Mouse (Mus musculus) heart, postnatal 14 days (tissue): ENCODE data around the gene Olfr312. TPM values are rescaled to one million over a fixed set of nuclear protein-coding genes. Genes with fewer than 3 reads are reported as not detected.

Experiments
- DNase-seq, 2 experiments: peaks; one replicate each; pipeline ENCODE4 v3.0.0; 2021 to 2022
- intact Hi-C: fragments of 180-260 bp; cut with DNase I; formaldehyde crosslinking; loops from one replicate; pipeline ENCODE4 v1.15.1; 2025
- total RNA-seq, 2 experiments: library from RNA; stranded (reverse); gene quantifications; 2 replicates each; pipeline ENCODE4 v1.2.3; 2021

Olfr312 gene
- total RNA-seq, 2 experiments from 2014 or later, result not detected

GRCm38 (mm10) chr11:58847636-58848035 lies 18.6 kb downstream of the Olfr312 start:
- intact Hi-C loops, result loop anchor here (5.0 kb wide), 1 partner anchor 55 kb away; the partner anchor contains the start of gene Zfp39

DNA sequence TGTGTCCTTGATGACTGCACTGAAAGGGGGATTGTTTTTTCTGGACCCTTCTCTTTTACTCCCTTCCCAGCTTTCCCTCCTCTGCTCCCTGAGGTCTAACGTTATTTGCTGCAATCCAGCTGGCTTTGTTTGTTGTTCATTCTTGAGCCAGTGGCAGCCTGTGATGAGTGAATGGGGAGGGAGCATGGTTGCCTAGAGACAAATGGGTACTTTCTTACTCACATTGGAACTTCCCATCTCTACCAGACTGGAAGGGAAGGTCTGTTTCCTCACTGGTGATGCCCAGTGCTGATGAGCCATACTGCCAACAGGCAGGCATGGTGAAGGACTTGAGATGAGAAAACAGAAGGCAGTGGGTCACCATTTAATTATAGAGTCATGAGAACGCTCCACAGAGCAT lies 20.7 kb downstream of the Olfr312 start:
- intact Hi-C loops, result loop anchor here (5.0 kb wide), 1 partner anchor 53 kb away; the partner anchor contains the start of gene Zfp39
- no peak for DNase-seq

More at GRCm38 (mm10) chr11:58847636-58848035, 18.6 kb downstream of the Olfr312 start:
- DNase-seq, result no peak

DNA sequence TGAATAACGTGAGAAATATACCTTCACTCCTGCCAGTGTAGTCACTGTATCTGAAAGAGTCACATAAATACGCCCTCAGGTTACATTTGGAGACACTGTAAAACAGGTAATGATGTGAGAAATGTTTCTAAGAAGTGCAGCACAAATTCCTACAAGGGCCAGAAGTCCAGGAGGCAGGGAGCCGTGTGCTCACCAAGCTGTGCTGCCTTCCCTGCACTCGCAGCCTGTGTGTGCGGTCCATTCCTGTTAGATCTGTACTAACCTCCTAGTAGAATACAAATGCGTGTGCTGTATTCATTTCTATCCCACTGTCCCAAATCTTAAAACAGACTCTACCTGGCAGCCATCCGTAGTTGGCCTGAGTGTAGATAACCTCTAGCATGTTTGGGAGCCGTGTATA lies 31.7 kb downstream of the Olfr312 start:
- DNase-seq, result no peak

DNA sequence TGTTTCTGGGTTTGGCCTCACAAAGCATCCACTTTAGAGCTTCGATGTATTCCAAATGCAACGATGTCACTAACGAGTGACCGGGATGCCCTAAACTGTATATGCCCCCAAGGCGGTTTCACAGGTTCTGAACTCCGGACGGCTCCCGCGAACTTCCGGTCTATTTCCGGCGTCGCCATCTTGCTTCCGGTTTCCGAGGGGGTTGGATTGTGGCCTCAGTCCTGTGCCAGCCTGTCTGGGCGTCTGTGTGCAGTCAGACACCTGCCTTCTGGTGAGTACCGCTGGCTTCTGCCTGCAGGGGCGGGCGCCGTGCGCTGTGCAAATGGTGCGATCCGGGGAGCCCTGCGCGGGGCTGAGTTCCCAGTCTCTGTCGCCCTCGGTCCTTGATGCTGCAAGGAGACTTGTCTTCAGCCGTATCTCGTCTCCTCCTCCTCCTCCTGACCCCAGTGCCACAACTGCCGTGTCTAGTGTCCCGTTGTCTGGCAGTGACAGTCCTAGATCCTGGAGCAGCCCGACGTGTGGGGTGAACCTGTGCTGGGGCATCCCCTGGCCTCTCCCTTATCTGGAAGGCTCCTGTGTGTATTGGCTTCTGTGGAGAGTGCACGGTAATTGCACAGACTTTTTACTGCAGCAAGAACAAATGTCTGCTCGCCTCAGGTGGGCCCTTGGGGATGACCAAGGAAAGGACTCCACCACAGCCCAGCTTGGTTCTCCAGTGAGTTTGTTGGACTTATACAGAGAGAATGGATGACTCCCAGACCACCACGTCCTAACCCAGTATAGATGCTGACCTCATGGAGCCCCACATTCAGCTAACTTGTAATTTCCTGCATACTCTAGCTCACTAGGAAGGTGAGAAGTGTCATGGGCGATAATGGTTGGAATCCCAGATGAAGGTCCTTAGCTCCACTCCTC lies 38.3 kb downstream of the Olfr312 start, which contains the start of gene 2810021J22Rik:
TSS of gene 2810021J22Rik (plus strand) at position 178 of the 915 bp plus-strand sequence.
- intact Hi-C loops, result no loop called here
- DNase-seq, result peak; percentile 63 to 78

More for the DNA sequence above, 31.7 kb downstream of the Olfr312 start:
- intact Hi-C loops, result no loop called here

DNA sequence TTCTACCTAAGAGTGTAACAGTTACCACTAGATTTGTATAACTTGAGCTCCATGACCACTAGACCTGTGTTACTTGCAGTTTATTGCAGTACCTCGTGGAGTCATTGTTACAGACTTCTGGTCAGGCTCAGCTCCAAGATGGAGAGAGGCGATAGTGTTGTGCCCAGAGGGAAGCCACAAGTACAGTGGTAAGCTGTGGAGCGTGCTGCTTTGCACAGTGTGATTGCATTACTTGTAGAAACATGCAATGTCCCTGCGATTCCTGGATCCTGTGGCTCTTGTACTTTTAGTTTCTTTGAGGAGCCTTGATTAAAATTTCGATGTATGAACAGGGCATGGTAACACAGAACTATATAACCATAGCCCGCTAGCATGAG lies 38.9 kb downstream of the Olfr312 start:
- DNase-seq, result no peak
- intact Hi-C loops, result no loop called here

GRCm38 (mm10) chr11:58870961-58871360 lies 41.9 kb downstream of the Olfr312 start:
- intact Hi-C loops, result no loop called here
- no peak for DNase-seq

- DNase-seq, result no peak
- intact Hi-C loops, result no loop called here
Observed at GRCm38 (mm10) chr11:58883756-58884155, 54.7 kb downstream of the Olfr312 start.

Other genes starting within 250 kb of the Olfr312 start
- not detected for gene Olfr324, start 234.1 kb upstream of the Olfr312 start, total RNA-seq
- 10 to 100 TPM in 1 of 2 experiments, 1 to 10 TPM in 1; 7.4 to 10.7 TPM for gene 2210407C18Rik, start 213.2 kb upstream of the Olfr312 start, total RNA-seq
- gene Olfr323, start 198.7 kb upstream of the Olfr312 start, total RNA-seq, result not detected
- under 1 TPM in 1 of 2 experiments, not detected in 1; 0.17 TPM for gene Trim58, start 188.8 kb upstream of the Olfr312 start, total RNA-seq
- not detected for gene Olfr322, start 170.5 kb upstream of the Olfr312 start, total RNA-seq
- gene Olfr320, start 148.1 kb upstream of the Olfr312 start, total RNA-seq, result not detected
- not detected for gene Olfr319, start 130.1 kb upstream of the Olfr312 start, total RNA-seq
- not detected for gene Olfr318, start 105.2 kb upstream of the Olfr312 start, total RNA-seq
- gene Olfr317, start 90.0 kb upstream of the Olfr312 start, total RNA-seq, result not detected
- not detected for gene Olfr316, start 76.5 kb upstream of the Olfr312 start, total RNA-seq
- gene Olfr315, start 56.0 kb upstream of the Olfr312 start, total RNA-seq, result not detected
- not detected for gene Olfr314, start 46.3 kb upstream of the Olfr312 start, total RNA-seq
- gene Fam183b, start 27.3 kb upstream of the Olfr312 start, total RNA-seq, result not detected
- not detected for gene Olfr313, start 14.2 kb upstream of the Olfr312 start, total RNA-seq
- not detected for gene Olfr311, start 10.0 kb downstream of the Olfr312 start, total RNA-seq
- gene Gm12258, start 17.9 kb downstream of the Olfr312 start, total RNA-seq, result 1 to 10 TPM; 2.5 to 3.7 TPM
- gene 2810021J22Rik, start 38.0 kb downstream of the Olfr312 start, total RNA-seq, result 1 to 10 TPM; 3.2 to 3.6 TPM
- gene Zfp39, start 75.0 kb downstream of the Olfr312 start, total RNA-seq, result 1 to 10 TPM; 3.5 to 3.9 TPM
- gene Btnl10, start 88.7 kb downstream of the Olfr312 start, total RNA-seq, result not detected
- 100 to 1,000 TPM; 150 to 151 TPM for gene Rnf187, start 109.7 kb downstream of the Olfr312 start, total RNA-seq
- gene Hist3h2ba, start 119.7 kb downstream of the Olfr312 start, total RNA-seq, result 10 to 100 TPM in 1 of 2 experiments, 1 to 10 TPM in 1; 3.9 to 14.1 TPM
- gene Hist3h2a, start 125.4 kb downstream of the Olfr312 start, total RNA-seq, result 10 to 100 TPM; 22.0 to 28.0 TPM
- under 1 TPM; 0.10 to 0.19 TPM for gene Trim17, start 125.4 kb downstream of the Olfr312 start, total RNA-seq
- gene Trim11, start 148.9 kb downstream of the Olfr312 start, total RNA-seq, result 10 to 100 TPM; 17.6 to 18.1 TPM